Mouse (Mus musculus): ENCODE data around the gene Med18. TPM values are rescaled to one million over a fixed set of nuclear protein-coding genes. Genes with fewer than 3 reads are reported as not detected.
A peak's percentile ranks its signal among the peaks of the same experiment; 100 is the strongest.

The Med18 gene
- 10 to 100 TPM in 1 of 2 experiments, 1 to 10 TPM in 1; 9.8 to 10.8 TPM for total RNA-seq (2021)
- long read RNA-seq, partial matches to known transcripts: 0 of 3 reads
- long read RNA-seq, other reads (novel, unspliced or antisense): 0 of 3 reads

- peak; percentile 89 to 93 for DNase-seq (ENCODE audit: low spot score in 2 of 2)
Measured at GRCm38 (mm10) chr4:132463430-132464254, at the start of gene Med18. Gene Med18, minus strand, starts transcription at chr4:132463921.

GRCm38 (mm10) chr4:132512080-132512479 lies 48.4 kb upstream of the Med18 start:
- no peak for DNase-seq (ENCODE audit: low spot score in 2 of 2)

GRCm38 (mm10) chr4:132510352-132510798 lies 46.7 kb upstream of the Med18 start, which contains the start of gene Sesn2:
Gene Sesn2, minus strand, starts transcription at chr4:132510501.
- peak; percentile 95 to 96 for DNase-seq (ENCODE audit: low spot score in 2 of 2)

- DNase-seq (ENCODE audit: low spot score in 2 of 2): peak; percentile 63 to 76
Measured at GRCm38 (mm10) chr4:132509621-132510296, 46.0 kb upstream of the Med18 start.

- DNase-seq (ENCODE audit: low spot score in 2 of 2): no peak
Measured at GRCm38 (mm10) chr4:132507210-132507609, 43.5 kb upstream of the Med18 start.

- DNase-seq (ENCODE audit: low spot score in 2 of 2): no peak
Measured at GRCm38 (mm10) chr4:132506250-132506649, 42.5 kb upstream of the Med18 start.

- no peak for DNase-seq (ENCODE audit: low spot score in 2 of 2)
Measured at GRCm38 (mm10) chr4:132505800-132506199, 42.1 kb upstream of the Med18 start.

GRCm38 (mm10) chr4:132505034-132505738 lies 41.5 kb upstream of the Med18 start:
- DNase-seq (ENCODE audit: low spot score in 2 of 2): no peak

- no peak for DNase-seq (ENCODE audit: low spot score in 2 of 2)
Measured at GRCm38 (mm10) chr4:132503344-132503743, 39.6 kb upstream of the Med18 start.

- no peak for DNase-seq (ENCODE audit: low spot score in 2 of 2)
Measured at GRCm38 (mm10) chr4:132501639-132502038, 37.9 kb upstream of the Med18 start.

GRCm38 (mm10) chr4:132494271-132494918 lies 30.7 kb upstream of the Med18 start:
- DNase-seq (ENCODE audit: low spot score in 2 of 2): peak; percentile 24 to 27

GRCm38 (mm10) chr4:132492178-132493060 lies 28.7 kb upstream of the Med18 start:
- DNase-seq (ENCODE audit: low spot score in 2 of 2): peak; percentile 41 to 44

GRCm38 (mm10) chr4:132491748-132492147 lies 28.0 kb upstream of the Med18 start:
- no peak for DNase-seq (ENCODE audit: low spot score in 2 of 2)

- DNase-seq (ENCODE audit: low spot score in 2 of 2): no peak
Measured at GRCm38 (mm10) chr4:132491057-132491456, 27.3 kb upstream of the Med18 start.

GRCm38 (mm10) chr4:132490273-132491010 lies 26.7 kb upstream of the Med18 start:
- DNase-seq (ENCODE audit: low spot score in 2 of 2): no peak

- no peak for DNase-seq (ENCODE audit: low spot score in 2 of 2)
Measured at GRCm38 (mm10) chr4:132488976-132489375, 25.3 kb upstream of the Med18 start.

- no peak for DNase-seq (ENCODE audit: low spot score in 2 of 2)
Measured at GRCm38 (mm10) chr4:132488521-132488920, 24.8 kb upstream of the Med18 start.

- no peak for DNase-seq (ENCODE audit: low spot score in 2 of 2)
Measured at GRCm38 (mm10) chr4:132484820-132485219, 21.1 kb upstream of the Med18 start.

- no peak for DNase-seq (ENCODE audit: low spot score in 2 of 2)
Measured at GRCm38 (mm10) chr4:132484231-132484630, 20.5 kb upstream of the Med18 start.

Measured in layer of hippocampus, postnatal 10 days (tissue).